8 mouse cellular contexts compared by ENCODE assay signal in the genomic region with DNA sequence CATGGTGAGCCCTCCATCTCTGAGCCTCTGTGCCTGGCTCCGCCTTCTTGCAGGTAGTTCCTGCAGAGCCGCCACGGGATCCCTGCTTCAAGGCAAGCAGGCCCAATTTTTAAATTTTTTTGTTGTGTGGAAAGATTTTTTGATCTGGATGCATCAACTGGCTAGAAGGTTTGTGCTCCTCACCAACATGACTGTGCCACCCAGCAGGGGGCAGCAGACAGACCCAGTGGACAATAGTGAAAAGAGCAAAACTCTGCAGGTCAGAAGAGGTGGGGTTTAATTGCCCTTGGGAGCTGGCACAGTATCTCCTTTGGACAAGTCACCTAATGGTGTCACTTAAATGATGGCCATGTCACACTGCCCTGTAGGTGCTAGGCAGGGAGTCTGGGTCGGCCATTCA.
DNase-seq lines count a peak whose midpoint lies in the region; TF ChIP-seq lines count a peak whose summit lies in the region.

No protein-coding gene starts in this region.

- WGBS in lung, adult 2 months: 62% methylated on average over 4 of the region's 4 CpGs

- H3K4me3 ChIP-seq in lung, adult 2 months (replicated peaks; ENCODE audit: extremely low read depth, low read depth, low read length): no peak overlapping the region

- peak; percentile 62; the same call in 1 of the 2 replicates for TF ChIP-seq CTCF in brain, embryonic 14.5 days (IDR thresholded peaks at IDR 0.05; ENCODE audit: borderline replicate concordance, extremely low read depth, insufficient read depth, insufficient read length)
- TF ChIP-seq CTCF in lung, adult 2 months (IDR thresholded peaks at IDR 0.05; ENCODE audit: insufficient read depth, low read length): peak; percentile 96

- H3K4me1 ChIP-seq in lung, adult 2 months (ENCODE audit: control insufficient read depth, insufficient read depth, low read length): peaks cover 11% of the 10 kb centered on the region

- DNase-seq in 3134 (ENCODE audit: extremely low read depth, insufficient read length, low spot score): peak; percentile 18
- DNase-seq in CD4-positive, CD25-positive, alpha-beta regulatory T cell, adult 2 months (ENCODE audit: low read depth, low spot score): peak; percentile 87
- peak; percentile 53 for DNase-seq in brain, embryonic 14.5 days (ENCODE audit: low read depth)
- DNase-seq in frontal cortex, postnatal 36 days (ENCODE audit: low spot score in 2 of 2): peak; percentile 58 to 66
- DNase-seq in kidney, postnatal 36 days: peak; percentile 88 to 94
- DNase-seq in lung, adult 2 months: peak; percentile 87
- DNase-seq in right cerebral cortex, postnatal 10 days (ENCODE audit: low spot score in 2 of 2): peak; percentile 52 to 76
- DNase-seq in urinary bladder, postnatal 4 days (ENCODE audit: low spot score in 2 of 2): peak; percentile 57 to 75

- no peak for TF ChIP-seq POLR2A in brain, embryonic 14.5 days (IDR thresholded peaks at IDR 0.05; ENCODE audit: borderline replicate concordance, extremely low read depth, insufficient read depth, insufficient read length, poor library complexity, severe bottlenecking)
- no peak for TF ChIP-seq POLR2A in lung, adult 2 months (IDR thresholded peaks at IDR 0.05; ENCODE audit: borderline replicate concordance, extremely low read depth, low read depth, low read length)

Comparison
In these comparisons a context has a peak if more than half of its experiments do, and no peak if none do; other contexts are left out.
1. DNase-seq: peak in every context shown above with its lines; median percentile 91 in kidney, postnatal 36 days; 87 in CD4-positive, CD25-positive, alpha-beta regulatory T cell, adult 2 months; 87 in lung, adult 2 months; 66 in urinary bladder, postnatal 4 days; 64 in right cerebral cortex, postnatal 10 days; 62 in frontal cortex, postnatal 36 days; 53 in brain, embryonic 14.5 days; 18 in 3134.